Mouse (Mus musculus): ENCODE measurements around the gene Camta2.

GRCm38 (mm10) chr11:70721072-70721471 lies 33.2 kb upstream of the Camta2 start:
- TF ChIP-seq CTCF (IDR thresholded peaks at IDR 0.05; ENCODE audit: borderline replicate concordance, insufficient read depth, low read length) (no peak), POLR2A (IDR thresholded peaks at IDR 0.05; ENCODE audit: low read depth, low read length) (no peak)

Measured in embryonic fibroblast, embryonic 13.5 days (primary cell).